Mouse (Mus musculus) ES-Bruce4 (cell line): ENCODE data around the gene Nelfb. TPM values are rescaled to one million over a fixed set of nuclear protein-coding genes. Genes with fewer than 3 reads are reported as not detected.

Experiments used
- H3K27ac ChIP-seq: 2 replicates; pipeline ENCODE4 v1.5.1; 2012; ENCODE audit warnings: low read length, inconsistent platforms; ENCODE audit not compliant: insufficient read depth
- H3K27me3 ChIP-seq: 2 replicates; pipeline ENCODE4 v1.6.1; 2012; ENCODE audit warnings: mild to moderate bottlenecking, low read length, inconsistent platforms; ENCODE audit not compliant: control insufficient read depth, poor library complexity, insufficient read depth, severe bottlenecking
- H3K36me3 ChIP-seq: 2 replicates; pipeline ENCODE4 v1.6.1; 2012; ENCODE audit warnings: inconsistent platforms, mild to moderate bottlenecking, low read length, moderate library complexity; ENCODE audit not compliant: control insufficient read depth, poor library complexity, insufficient read depth, severe bottlenecking
- H3K4me1 ChIP-seq: one replicate; pipeline ENCODE4 v1.8.1; 2011; ENCODE audit warnings: low read length; ENCODE audit not compliant: control insufficient read depth, insufficient read depth
- H3K4me3 ChIP-seq: 2 replicates; pipeline ENCODE4 v1.5.1; 2011; ENCODE audit warnings: low read depth, mild to moderate bottlenecking, low read length
- H3K9ac ChIP-seq: 2 replicates; pipeline ENCODE4 v1.6.1; 2012; ENCODE audit warnings: low read depth, mild to moderate bottlenecking, inconsistent platforms; ENCODE audit not compliant: poor library complexity, severe bottlenecking
- H3K9me3 ChIP-seq: replicated peaks from 2 replicates; pipeline ENCODE4 v1.6.1; 2012; ENCODE audit warnings: mild to moderate bottlenecking, low read length, inconsistent platforms; ENCODE audit not compliant: control insufficient read depth, poor library complexity, insufficient read depth, severe bottlenecking
- CTCF ChIP-seq: IDR thresholded peaks from one replicate; pipeline ENCODE4 v1.8.1; 2011; ENCODE audit warnings: low read depth, low read length
- EP300 ChIP-seq: IDR thresholded peaks from 2 replicates; pipeline ENCODE4 v1.6.1; 2011; ENCODE audit warnings: low read depth, low read length; ENCODE audit not compliant: insufficient read depth
- POLR2A ChIP-seq: IDR thresholded peaks from one replicate; pipeline ENCODE4 v1.8.1; 2011; ENCODE audit warnings: low read length; ENCODE audit not compliant: insufficient read depth
- polyA plus RNA-seq: library from polyadenylated mRNA; stranded (reverse); fragments of >200 nt; gene quantifications from 2 replicates; pipeline ENCODE4 v1.2.4, GENCODE M21; 2011; ENCODE audit warnings: low read depth; ENCODE audit not compliant: missing spikeins, insufficient read depth, insufficient read length

Nelfb gene
- polyA plus RNA-seq, 1 experiment, result 41.0 TPM

GRCm38 (mm10) chr2:25234050-25234449 is 22.8 kb upstream of the Nelfb start, which contains the start of gene Slc34a3:
Slc34a3 (minus strand) TSS chr2:25234364.
- no peaks in the 10 kb centered on the region for H3K36me3 ChIP-seq
- TF ChIP-seq EP300, result no peak
- no peaks in the 10 kb centered on the region for H3K27me3 ChIP-seq
- H3K9me3 ChIP-seq, result no peaks in the 10 kb centered on the region
- H3K9ac ChIP-seq, result no peak within 1 kb of the TSS
- no peak within 1 kb of the TSS for H3K27ac ChIP-seq
- H3K4me3 ChIP-seq, result no peak within 1 kb of the TSS
- H3K4me1 ChIP-seq, result peaks cover 15% of the 10 kb centered on the region

GRCm38 (mm10) chr2:25233421-25233820 is 22.1 kb upstream of the Nelfb start:
- Histone ChIP-seq H3K4me3 (no peak overlapping the region), H3K4me1 (peaks cover 15% of the 10 kb centered on the region), H3K9ac (no peak overlapping the region), H3K9me3 (no peaks in the 10 kb centered on the region), H3K27ac (no peak overlapping the region), H3K36me3 (no peaks in the 10 kb centered on the region), H3K27me3 (no peaks in the 10 kb centered on the region)
- TF ChIP-seq CTCF, result no peak
- TF ChIP-seq POLR2A, result no peak
- no peak for TF ChIP-seq EP300

- Histone ChIP-seq H3K27ac (peak overlapping the region; percentile 20; the same call in 1 of the 2 replicates), H3K9me3 (no peaks in the 10 kb centered on the region), H3K9ac (peak overlapping the region; percentile 7), H3K27me3 (no peaks in the 10 kb centered on the region), H3K4me3 (peak overlapping the region; percentile 41), H3K36me3 (no peaks in the 10 kb centered on the region), H3K4me1 (peaks cover 2% of the 10 kb centered on the region)
- TF ChIP-seq POLR2A, result no peak
Measured at GRCm38 (mm10) chr2:25231038-25231437, 19.7 kb upstream of the Nelfb start.

GRCm38 (mm10) chr2:25230581-25230980 is 19.3 kb upstream of the Nelfb start:
- 0 out of 2 replicates have a peak overlapping the region, but pooled peaks have one; percentile 20 for H3K27ac ChIP-seq
- peak overlapping the region; percentile 7 for H3K9ac ChIP-seq
- H3K36me3 ChIP-seq, result no peaks in the 10 kb centered on the region
- TF ChIP-seq CTCF, result no peak
- TF ChIP-seq EP300, result no peak
- no peak for TF ChIP-seq POLR2A
- peak overlapping the region; percentile 41 for H3K4me3 ChIP-seq
- H3K9me3 ChIP-seq, result no peaks in the 10 kb centered on the region
- no peaks in the 10 kb centered on the region for H3K27me3 ChIP-seq
- H3K4me1 ChIP-seq, result no peaks in the 10 kb centered on the region

- Histone ChIP-seq H3K27me3 (no peaks in the 10 kb centered on the region), H3K4me1 (no peaks in the 10 kb centered on the region), H3K9me3 (no peaks in the 10 kb centered on the region), H3K4me3 (no peak overlapping the region), H3K27ac (no peak overlapping the region), H3K9ac (no peak overlapping the region), H3K36me3 (no peaks in the 10 kb centered on the region)
- TF ChIP-seq CTCF (no peak), POLR2A (no peak), EP300 (no peak)
Measured at GRCm38 (mm10) chr2:25229582-25229981, 18.3 kb upstream of the Nelfb start.

- no peaks in the 10 kb centered on the region for H3K9me3 ChIP-seq
- TF ChIP-seq POLR2A, result no peak
- TF ChIP-seq CTCF, result no peak
- TF ChIP-seq EP300, result no peak
- H3K4me1 ChIP-seq, result no peaks in the 10 kb centered on the region
- no peak overlapping the region for H3K9ac ChIP-seq
- no peaks in the 10 kb centered on the region for H3K27me3 ChIP-seq
- H3K27ac ChIP-seq, result no peak overlapping the region
- H3K36me3 ChIP-seq, result no peaks in the 10 kb centered on the region
- no peak overlapping the region for H3K4me3 ChIP-seq
Measured at GRCm38 (mm10) chr2:25228995-25229530, 17.8 kb upstream of the Nelfb start.
